Mouse (Mus musculus) liver, postnatal 0 days (tissue): ENCODE data around the gene Heatr4. TPM values are rescaled to one million over a fixed set of nuclear protein-coding genes. Genes with fewer than 3 reads are reported as not detected.
A peak's percentile ranks its signal among the peaks of the same experiment; 100 is the strongest.
"Not testable (repeated sequence)": the region's sequence is repeated elsewhere in the genome, so short reads cannot be mapped to it uniquely, and the experiment has no call there.

Source experiments
- ATAC-seq: fragments of 200-750 bp; cut with Nextera tagmentation; 2 replicates; pipeline ENCODE4 v1.8.0; 2017; ENCODE audit warnings: mild to moderate bottlenecking, moderate library complexity
- DNase-seq: peaks from one replicate; pipeline ENCODE4 v3.0.0-alpha.2; 2016
- H3K27ac ChIP-seq: fragments of 300-500 bp; sonication (generic); 2 replicates; pipeline ENCODE4 v1.5.1; 2014; ENCODE audit warnings: antibody characterized with exemption, moderate library complexity, mild to moderate bottlenecking, low read depth
- H3K27me3 ChIP-seq: fragments of 300-500 bp; sonication (generic); 2 replicates; pipeline ENCODE4 v1.6.1; 2014; ENCODE audit warnings: low read length, control low read depth, mixed read lengths; ENCODE audit not compliant: insufficient read depth
- H3K36me3 ChIP-seq: fragments of 300-500 bp; sonication (generic); replicated peaks from 2 replicates; pipeline ENCODE4 v1.6.1; 2014; ENCODE audit warnings: mild to moderate bottlenecking, control low read depth, low read length, moderate library complexity, mixed read lengths; ENCODE audit not compliant: insufficient read depth
- H3K4me1 ChIP-seq: fragments of 300-500 bp; sonication (generic); 2 replicates; pipeline ENCODE4 v1.6.1; 2014; ENCODE audit warnings: antibody characterized with exemption, mild to moderate bottlenecking, control low read depth; ENCODE audit not compliant: insufficient read depth
- H3K4me2 ChIP-seq: fragments of 300-500 bp; sonication (generic); 2 replicates; pipeline ENCODE4 v1.6.1; 2014; ENCODE audit warnings: low read depth, mild to moderate bottlenecking, low read length, moderate library complexity, mixed read lengths
- H3K4me3 ChIP-seq: fragments of 300-500 bp; sonication (generic); 2 replicates; pipeline ENCODE4 v1.5.1; 2014; ENCODE audit warnings: low read depth, low read length
- H3K9ac ChIP-seq: fragments of 300-500 bp; sonication (generic); replicated peaks from 2 replicates; pipeline ENCODE4 v1.6.1; 2014; ENCODE audit warnings: mild to moderate bottlenecking, moderate library complexity
- H3K9me3 ChIP-seq: fragments of 300-500 bp; sonication (generic); 2 replicates; pipeline ENCODE4 v1.6.1; 2016; ENCODE audit warnings: mild to moderate bottlenecking, control low read depth, low read length, mixed read lengths
- CTCF ChIP-seq: sonication (generic); IDR thresholded peaks from 2 replicates; pipeline ENCODE4 v1.5.1; 2016; ENCODE audit warnings: antibody characterized with exemption, low read depth
- EP300 ChIP-seq: IDR thresholded peaks from 2 replicates; pipeline ENCODE4 v1.6.1; 2016; ENCODE audit warnings: antibody characterized with exemption, low read depth, mild to moderate bottlenecking
- WGBS: fragments of 180-500 bp; shearing (Covaris S2); extraction: QIAGEN DNeasy Blood & Tissue Kit; methylation state at CpG from one replicate; pipeline ENCODE4 v1.1.7; 2014; ENCODE audit not compliant: insufficient replicate concordance; 5-methylcytosine and 5-hydroxymethylcytosine counted together
- polyA plus RNA-seq: library from polyadenylated mRNA; unstranded; fragments of >200 nt; fragmentation: Nextera tagmentation; extraction: Ambion mirVana; gene quantifications from 2 replicates; pipeline ENCODE4 v1.2.1, GENCODE M21; 2015

The Heatr4 gene
- polyA plus RNA-seq, 1 experiment from 2014 or later = not detected

GRCm38 (mm10) chr12:84011251-84012040 lies 26.8 kb upstream of the Heatr4 start:
- 59% methylated on average over 12 of the region's 12 CpGs for WGBS
- peak; percentile 62 for DNase-seq

GRCm38 (mm10) chr12:84010201-84010600 lies 25.5 kb upstream of the Heatr4 start:
- H3K9me3 ChIP-seq = no peaks in the 10 kb centered on the region
- ATAC-seq = no peak
- H3K9ac ChIP-seq = no peak overlapping the region
- H3K4me1 ChIP-seq = peaks cover 13% of the 10 kb centered on the region
- WGBS = 66% methylated on average over 3 of the region's 3 CpGs
- no peak overlapping the region for H3K27ac ChIP-seq
- no peak for TF ChIP-seq EP300
- no peak for TF ChIP-seq CTCF
- H3K27me3 ChIP-seq = no peaks in the 10 kb centered on the region
- DNase-seq = no peak
- peak overlapping the region; percentile 66 for H3K4me2 ChIP-seq
- no peaks in the 10 kb centered on the region for H3K36me3 ChIP-seq
- peak overlapping the region; percentile 41; the same call in 1 of the 2 replicates for H3K4me3 ChIP-seq

More at GRCm38 (mm10) chr12:84011251-84012040, 26.8 kb upstream of the Heatr4 start:
- H3K27ac ChIP-seq = no peak overlapping the region
- no peak overlapping the region for H3K4me3 ChIP-seq
- peak; percentile 60 for ATAC-seq
- no peak for TF ChIP-seq EP300
- TF ChIP-seq CTCF = no peak
- peaks cover 13% of the 10 kb centered on the region for H3K4me1 ChIP-seq
- H3K9me3 ChIP-seq = no peaks in the 10 kb centered on the region
- H3K9ac ChIP-seq = no peak overlapping the region
- peak overlapping the region; percentile 9; the same call in 1 of the 2 replicates for H3K4me2 ChIP-seq
- no peaks in the 10 kb centered on the region for H3K36me3 ChIP-seq
- no peaks in the 10 kb centered on the region for H3K27me3 ChIP-seq

- H3K36me3 ChIP-seq, H3K9me3 ChIP-seq, H3K27me3 ChIP-seq: not testable (repeated sequence)
- DNase-seq (peak; percentile 60), ATAC-seq (peak; percentile 75)
- 0 out of 2 replicates have a peak within 1 kb of the TSS, but pooled peaks have one; percentile 0 for H3K27ac ChIP-seq
- WGBS = 1% methylated on average over 55 of the region's 70 CpGs
- H3K4me3 ChIP-seq = peak within 1 kb of the TSS; percentile 41
- H3K9ac ChIP-seq = peak within 1 kb of the TSS; percentile 23
- peaks cover 13% of the 10 kb centered on the region for H3K4me1 ChIP-seq
- peak within 1 kb of the TSS; percentile 66 for H3K4me2 ChIP-seq
These were observed 24.7 kb upstream of the Heatr4 start, which contains the start of gene Acot1 for GRCm38 (mm10) chr12:84009171-84009965. Acot1 (plus strand) TSS chr12:84009490.

- ATAC-seq (no peak), DNase-seq (no peak)
- Histone ChIP-seq H3K9ac (no peak overlapping the region; the same call in 1 of the 2 replicates), H3K4me3 (peak overlapping the region; percentile 41; the same call in 1 of the 2 replicates), H3K4me2 (peak overlapping the region; percentile 66; the same call in 1 of the 2 replicates), H3K9me3 (no peaks in the 10 kb centered on the region), H3K4me1 (peaks cover 13% of the 10 kb centered on the region), H3K27me3 (no peaks in the 10 kb centered on the region), H3K36me3 (no peaks in the 10 kb centered on the region), H3K27ac (no peak overlapping the region)
- 57% methylated on average over 8 of the region's 8 CpGs for WGBS
- TF ChIP-seq CTCF (no peak), EP300 (no peak)
These were observed 24.1 kb upstream of the Heatr4 start for GRCm38 (mm10) chr12:84008729-84009128.

- DNase-seq = peak; percentile 26
- no peak overlapping the region for H3K4me2 ChIP-seq
- H3K27me3 ChIP-seq = no peaks in the 10 kb centered on the region
- WGBS = 73% methylated on average over 11 of the region's 12 CpGs
- no peak overlapping the region for H3K4me3 ChIP-seq
- no peaks in the 10 kb centered on the region for H3K9me3 ChIP-seq
- H3K27ac ChIP-seq = no peak overlapping the region
- ATAC-seq = peak; percentile 20; the same call in 1 of the 2 replicates
- H3K9ac ChIP-seq = no peak overlapping the region; the same call in 1 of the 2 replicates
- H3K36me3 ChIP-seq = no peaks in the 10 kb centered on the region
- peaks cover 13% of the 10 kb centered on the region for H3K4me1 ChIP-seq
- TF ChIP-seq EP300 = no peak
- TF ChIP-seq CTCF = no peak
These were observed 23.6 kb upstream of the Heatr4 start for GRCm38 (mm10) chr12:84008251-84008650.

- H3K9me3 ChIP-seq = no peaks in the 10 kb centered on the region; the same call in 1 of the 2 replicates
- H3K36me3 ChIP-seq = no peaks in the 10 kb centered on the region
- 73% methylated on average over 1 of the region's 1 CpGs for WGBS
- DNase-seq = no peak
- H3K9ac ChIP-seq = no peak overlapping the region
- no peak for ATAC-seq
- H3K4me3 ChIP-seq = no peak overlapping the region
- H3K4me2 ChIP-seq = no peak overlapping the region
- H3K27me3 ChIP-seq = no peaks in the 10 kb centered on the region
- TF ChIP-seq CTCF (no peak), EP300 (no peak)
- H3K4me1 ChIP-seq = peaks cover 8% of the 10 kb centered on the region
- H3K27ac ChIP-seq = no peak overlapping the region
These were observed 19.2 kb upstream of the Heatr4 start for GRCm38 (mm10) chr12:84003866-84004265.
